Mouse (Mus musculus) adrenal gland, postnatal 0 days (tissue): ENCODE data around the gene Slc24a1. TPM values are rescaled to one million over a fixed set of nuclear protein-coding genes. Genes with fewer than 3 reads are reported as not detected.

Source experiments
- microRNA-seq: library from miRNA; unstranded; fragments of <30 nt; microRNA quantifications from one replicate; pipeline ENCODE4, GENCODE M21; 2016; ENCODE audit warnings: borderline replicate concordance; ENCODE audit not compliant: insufficient number of aligned reads
- polyA plus RNA-seq: library from polyadenylated mRNA; unstranded; fragments of >200 nt; fragmentation: Nextera tagmentation; extraction: Ambion mirVana; gene quantifications from 2 replicates; pipeline ENCODE4 v1.2.1, GENCODE M21; 2015

Gene Slc24a1
- polyA plus RNA-seq = 0.02 and 0.04 TPM in 2 replicates

GRCm38 (mm10) chr9:64951161-64951657, at the start of gene Slc24a1:
TSS of gene Slc24a1 (minus strand) at chr9:64951607.

GRCm38 (mm10) chr9:64960117-64960977, 8.9 kb upstream of the Slc24a1 start, which contains the start of gene Ints14:
TSS of gene Ints14 (plus strand) at chr9:64960905.

Small RNA genes within 50 kb of the gene (microRNA-seq; reads per million reads assigned to microRNA genes)
- not detected for gene Gm25640

Other genes with a start within 250 kb of the Slc24a1 start
- gene Rab11a, start 213.8 kb downstream of the Slc24a1 start, polyA plus RNA-seq = 594 and 764 TPM in 2 replicates
- 4.6 and 6.3 TPM in 2 replicates for gene Dennd4a, start 140.3 kb downstream of the Slc24a1 start, polyA plus RNA-seq
- 29.1 and 36.5 TPM in 2 replicates for gene Ints14, start 9.3 kb upstream of the Slc24a1 start, polyA plus RNA-seq
- gene Hacd3, start 70.1 kb upstream of the Slc24a1 start, polyA plus RNA-seq = 114 and 259 TPM in 2 replicates
- 14.9 and 21.2 TPM in 2 replicates for gene Dpp8, start 80.8 kb upstream of the Slc24a1 start, polyA plus RNA-seq
- gene Igdcc4, start 149.9 kb upstream of the Slc24a1 start, polyA plus RNA-seq = 7.5 and 11.0 TPM in 2 replicates
- 1.4 and 2.0 TPM in 2 replicates for gene Igdcc3, start 189.6 kb upstream of the Slc24a1 start, polyA plus RNA-seq
- gene Parp16, start 243.7 kb upstream of the Slc24a1 start, polyA plus RNA-seq = 14.7 and 25.6 TPM in 2 replicates